Mouse (Mus musculus): Measurements from ENCODE around the gene Hk1.
A peak's percentile ranks its signal among the peaks of the same experiment; 100 is the strongest.

Hk1 gene

DNA sequence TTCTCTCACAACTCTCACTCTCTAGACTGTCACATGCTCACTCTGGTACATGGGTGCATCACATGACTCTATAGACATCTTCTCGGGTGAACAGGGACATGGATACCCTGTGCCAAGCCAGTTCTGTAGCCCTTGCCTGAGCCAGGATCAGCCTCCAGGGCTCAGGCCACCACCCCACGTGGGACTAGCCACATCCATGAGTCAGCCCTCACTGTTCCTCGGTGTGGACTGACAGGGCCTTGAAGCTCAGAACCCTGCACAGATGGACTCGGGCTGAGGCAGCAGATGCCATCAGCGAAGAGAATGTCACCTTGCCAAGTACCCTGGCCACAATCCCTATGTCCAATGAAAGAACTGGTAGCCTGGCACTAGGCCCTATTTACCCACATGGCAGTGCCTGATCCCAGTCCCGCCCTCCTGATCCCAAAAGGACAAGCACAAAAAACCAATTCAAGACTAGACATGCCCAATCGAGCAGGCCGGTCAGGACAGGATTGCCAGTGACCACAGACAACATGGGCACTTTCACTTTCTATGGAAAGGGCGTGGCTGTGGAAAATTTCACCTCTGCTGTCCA is 59.2 kb downstream of the Hk1 start:
- no peak for DNase-seq (ENCODE audit: low spot score in 2 of 2)

DNA sequence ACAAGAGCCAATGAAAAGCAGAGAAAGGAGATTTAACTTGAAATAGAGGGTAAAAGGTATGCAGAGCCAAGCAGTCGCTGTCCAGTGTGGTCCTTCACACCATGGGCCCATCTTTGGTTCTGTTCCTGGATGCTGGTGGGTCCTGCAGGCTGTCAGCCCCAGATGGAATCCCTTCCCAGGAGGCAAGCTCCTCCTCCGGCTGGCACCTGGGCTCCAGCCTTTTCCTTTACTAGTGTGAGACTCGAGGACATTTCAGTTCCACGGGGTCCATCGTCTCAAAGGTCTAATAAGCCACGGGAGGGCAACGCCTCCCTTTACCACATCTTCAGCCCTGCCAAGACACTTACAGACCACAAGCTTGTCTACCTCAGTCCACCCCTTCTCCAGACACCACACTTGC is 60.6 kb downstream of the Hk1 start:
- no peak for DNase-seq (ENCODE audit: low spot score in 2 of 2)

DNA sequence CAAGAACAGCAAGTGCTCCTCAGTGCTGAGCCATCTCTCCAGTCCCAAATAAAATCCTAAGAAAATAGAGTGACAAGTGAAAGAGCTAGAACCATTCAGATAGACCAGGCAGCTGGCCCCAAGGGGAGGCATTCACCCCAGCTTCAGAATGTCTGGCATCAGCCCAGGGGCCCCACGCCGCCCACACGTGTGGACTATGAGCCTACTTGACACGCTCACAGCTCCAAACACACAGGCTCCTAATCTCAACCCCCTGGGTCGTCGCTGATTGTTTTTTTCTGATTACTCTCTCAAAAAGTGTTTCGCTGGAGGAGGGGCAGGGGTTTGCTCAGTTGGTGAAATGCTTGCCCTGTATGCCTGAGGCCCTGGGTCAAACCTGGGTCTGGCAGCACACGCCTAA is 63.2 kb downstream of the Hk1 start:
- no peak for DNase-seq (ENCODE audit: low spot score in 2 of 2)

DNA sequence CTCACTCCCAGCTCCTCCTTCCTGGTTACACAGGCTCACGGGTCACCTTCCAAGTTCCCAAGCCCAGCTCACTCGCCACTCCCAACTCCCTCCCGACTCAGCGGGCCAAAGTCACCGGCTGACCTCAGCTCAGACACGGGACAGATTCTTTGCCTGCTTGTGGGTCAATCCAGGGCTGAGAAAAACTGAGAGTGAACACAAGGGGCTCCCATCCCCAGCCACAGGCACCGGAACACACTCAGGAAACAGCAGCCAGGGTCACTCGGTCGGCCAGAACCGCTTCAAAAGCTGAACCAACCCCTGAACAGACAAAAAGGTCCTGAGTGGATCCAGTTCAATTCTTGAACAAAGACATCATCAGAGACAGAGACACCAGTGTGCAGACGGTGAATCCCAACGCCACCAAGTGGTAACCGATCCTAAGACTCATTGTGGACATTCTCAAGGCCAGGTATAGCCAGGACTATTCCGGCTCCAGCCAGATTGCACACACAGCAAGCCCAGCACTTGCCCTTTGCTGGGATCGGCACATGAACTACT is 65.8 kb downstream of the Hk1 start:
- peak in 1 of 2 experiments; percentile 37 for DNase-seq (ENCODE audit: low spot score in 2 of 2)

DNA sequence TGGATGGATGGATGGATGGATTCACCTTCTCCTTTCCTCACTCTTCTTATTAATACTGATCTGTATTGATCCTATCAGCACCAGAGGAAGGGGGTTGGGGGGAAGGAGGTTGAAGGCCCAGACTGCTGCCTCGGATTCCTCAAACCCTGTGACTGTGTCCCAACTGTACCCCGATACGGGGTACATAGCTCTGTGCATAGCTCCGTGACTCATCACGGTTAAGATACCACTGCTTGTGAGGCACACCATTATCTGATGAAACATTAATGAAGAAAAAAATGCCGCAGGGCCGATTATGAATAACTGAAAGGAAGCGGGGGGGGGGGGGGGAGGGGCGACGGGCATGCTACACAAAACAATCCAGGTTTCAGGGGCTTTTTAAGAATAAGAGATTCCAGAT is 66.6 kb downstream of the Hk1 start:
- DNase-seq (ENCODE audit: low spot score in 2 of 2): no peak

DNA sequence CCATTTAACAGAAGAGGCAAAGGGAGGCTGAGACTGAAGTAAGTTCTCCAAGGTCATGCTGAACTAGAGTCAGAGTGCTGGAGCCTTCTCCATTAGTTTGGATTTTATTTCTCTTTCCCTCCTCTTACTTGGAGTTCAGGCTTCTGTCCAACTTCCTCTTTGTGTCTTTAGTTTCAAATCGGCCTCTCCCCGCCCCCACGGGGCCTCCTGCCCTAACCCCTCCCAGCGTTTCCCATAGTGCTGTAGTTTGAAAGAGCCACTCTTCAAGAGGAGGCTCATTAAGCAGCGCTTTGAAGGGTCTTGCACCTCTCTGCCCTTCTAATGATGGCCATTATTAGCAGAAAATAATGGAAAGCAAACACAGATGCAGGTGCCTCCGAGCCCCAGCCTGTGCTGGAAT is 68.2 kb downstream of the Hk1 start:
- peak in 1 of 2 experiments; percentile 37 for DNase-seq (ENCODE audit: low spot score in 2 of 2)

DNA sequence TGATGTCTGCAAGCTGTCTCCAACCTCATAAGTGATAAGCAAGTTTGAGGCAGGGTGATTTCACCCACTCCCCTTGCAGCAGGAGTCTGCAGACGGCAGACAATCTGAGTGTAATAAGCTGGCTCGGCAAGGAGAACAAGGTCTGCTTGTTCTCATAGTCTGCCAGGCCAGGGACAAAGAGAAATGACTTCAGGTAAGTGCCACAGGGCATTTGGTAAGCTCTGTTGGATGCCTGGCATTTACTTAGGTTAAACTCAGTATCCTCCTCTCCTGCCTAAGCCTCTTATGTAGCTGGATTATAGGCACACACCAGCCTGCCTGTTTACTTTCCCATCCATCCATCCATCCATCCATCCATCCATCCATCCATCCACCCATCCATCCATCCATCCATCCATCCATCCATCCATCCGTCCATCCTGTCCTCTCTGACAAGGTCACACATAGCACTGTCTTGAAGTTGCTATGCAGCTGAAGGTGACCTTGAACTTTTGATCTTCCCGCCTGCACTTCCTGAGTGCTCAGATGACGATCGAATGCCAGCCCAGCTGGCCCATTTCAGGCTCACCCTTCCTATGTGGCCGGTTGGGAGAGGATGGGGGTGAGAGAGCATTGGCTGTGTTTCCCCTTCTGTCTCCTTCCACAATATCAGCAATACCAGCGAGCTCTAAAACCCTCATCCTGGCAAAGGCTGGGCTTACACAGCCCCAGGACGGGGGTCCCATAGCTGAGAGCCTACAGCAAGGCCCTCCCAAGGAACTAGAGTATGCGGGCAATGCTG is 69.3 kb downstream of the Hk1 start:
- DNase-seq (ENCODE audit: low spot score in 2 of 2): no peak

DNA sequence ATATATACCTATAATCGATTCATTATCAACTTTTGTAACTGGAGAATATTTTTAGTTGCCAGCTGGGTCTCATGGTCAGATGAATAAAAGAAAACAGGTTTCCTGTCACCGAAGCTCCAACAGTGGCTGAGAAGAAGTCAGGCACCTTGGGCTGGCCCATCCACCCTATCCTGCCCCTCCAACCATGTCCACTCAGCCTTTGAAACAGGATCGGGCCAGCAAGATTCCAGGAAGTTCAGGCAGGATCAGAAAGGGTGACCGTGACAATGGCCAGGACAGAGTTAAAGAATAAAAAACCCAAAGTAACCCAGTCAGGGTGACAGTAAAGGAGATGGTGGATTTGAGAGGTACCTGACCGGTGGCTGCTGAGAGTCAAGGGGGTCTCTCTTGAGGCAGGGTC is 70.1 kb downstream of the Hk1 start:
- no peak for DNase-seq (ENCODE audit: low spot score in 2 of 2)

DNA sequence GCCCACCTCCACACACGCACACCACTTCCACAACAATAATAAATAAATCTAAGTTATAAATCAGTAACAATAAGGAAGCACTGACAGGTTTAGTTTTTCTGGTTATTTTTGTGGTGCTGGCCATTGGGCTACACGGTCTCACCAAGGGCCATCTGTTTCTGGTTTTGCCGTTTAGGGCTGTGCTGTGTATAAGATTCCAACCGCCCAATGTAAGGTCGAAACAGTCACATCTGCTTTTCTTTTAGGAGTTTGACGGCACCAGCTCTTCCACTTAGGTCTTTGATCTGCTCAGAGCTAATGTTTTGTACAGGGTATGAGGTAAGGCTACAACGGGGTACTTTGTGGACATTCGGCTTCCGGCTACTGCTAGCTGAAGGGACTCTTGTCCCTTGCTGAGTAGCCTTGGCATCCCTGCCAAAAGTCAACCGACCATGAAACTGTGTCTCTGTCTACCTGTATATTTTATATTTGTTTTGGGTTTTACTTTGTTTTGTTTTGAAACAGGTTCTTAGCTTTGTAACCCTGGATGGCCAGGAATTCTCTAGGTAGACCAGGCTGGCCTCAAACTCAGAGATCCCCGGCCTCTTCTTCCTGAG is 70.7 kb downstream of the Hk1 start:
- no peak for DNase-seq (ENCODE audit: low spot score in 2 of 2)

DNA sequence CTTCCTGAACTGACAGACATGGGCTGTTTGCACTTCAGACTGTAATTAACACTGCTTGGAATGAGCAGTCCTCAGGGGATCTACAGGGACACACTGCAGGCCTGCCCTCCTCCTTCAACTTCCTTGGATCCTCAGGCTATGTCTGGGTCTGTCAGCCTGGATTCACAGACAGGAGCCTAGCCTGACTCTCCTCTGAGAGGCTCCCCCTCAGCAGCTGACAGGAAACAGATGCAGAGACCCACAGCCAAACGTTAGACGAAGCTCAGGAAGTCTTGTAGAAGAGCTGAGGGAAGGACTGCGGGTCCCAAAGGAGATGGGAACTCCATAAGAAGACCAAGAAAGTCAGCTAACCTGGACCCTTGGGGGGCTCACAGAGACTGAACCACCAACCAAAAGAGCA is 73.2 kb downstream of the Hk1 start:
- no peak for DNase-seq (ENCODE audit: low spot score in 2 of 2)

DNA sequence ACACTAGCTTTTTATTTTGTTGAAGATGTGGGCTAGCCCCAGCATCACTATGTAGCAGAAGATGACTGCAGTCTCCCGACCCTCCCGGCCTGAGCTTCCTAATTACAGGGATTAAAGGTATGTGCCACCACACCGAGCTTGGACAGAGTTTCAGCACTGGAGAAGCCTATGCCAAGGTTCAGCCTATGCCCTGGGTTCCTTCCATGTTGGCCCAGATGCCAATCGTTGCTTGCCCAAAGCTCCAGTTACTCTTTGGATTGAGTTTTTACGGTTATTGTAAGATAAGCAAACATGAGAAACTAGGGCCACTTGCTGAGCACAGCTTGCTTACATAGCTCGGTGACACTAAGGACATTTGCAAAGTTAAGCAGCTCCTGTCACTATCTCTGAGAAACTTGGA is 74.6 kb downstream of the Hk1 start:
- no peak for DNase-seq (ENCODE audit: low spot score in 2 of 2)

DNA sequence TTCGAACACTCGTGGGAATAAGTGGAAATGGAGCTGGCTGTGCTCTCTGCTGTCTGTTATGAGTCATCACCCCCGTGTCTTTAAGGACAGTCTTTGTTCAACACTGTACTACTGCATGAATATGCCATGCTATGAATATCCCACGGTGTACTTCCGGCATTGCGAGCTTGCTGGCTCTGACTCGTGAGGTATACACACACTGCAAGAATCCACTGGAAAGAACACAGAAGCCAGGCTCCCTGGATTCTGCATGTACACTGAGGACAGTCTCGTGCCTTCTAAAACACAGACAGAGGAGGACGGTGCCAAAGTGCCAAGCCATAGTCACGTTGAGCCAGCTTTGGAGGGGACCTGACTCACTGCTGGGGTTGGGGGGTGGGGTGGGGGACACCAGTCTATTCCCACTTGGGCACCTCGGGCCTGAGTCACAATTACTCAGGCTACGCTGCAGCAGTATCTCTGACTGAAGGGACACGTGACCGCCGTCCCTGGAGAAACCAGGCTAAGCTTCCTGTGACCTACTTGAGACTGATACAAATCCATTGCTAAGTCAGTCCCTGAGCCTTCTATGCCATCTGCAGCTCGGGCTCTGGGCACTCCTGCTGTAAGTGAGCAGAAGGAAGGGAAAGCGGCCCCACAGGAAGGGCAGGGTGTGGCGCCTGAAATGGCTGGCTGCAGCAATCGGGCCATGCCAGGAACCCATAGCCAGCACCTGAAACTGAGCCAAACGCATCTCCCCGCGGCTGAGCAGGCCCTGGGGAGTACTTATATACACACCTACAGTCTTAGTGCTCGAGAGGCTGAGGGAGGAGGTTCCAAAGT is 79.5 kb downstream of the Hk1 start:
- DNase-seq (ENCODE audit: low spot score in 2 of 2): no peak

DNA sequence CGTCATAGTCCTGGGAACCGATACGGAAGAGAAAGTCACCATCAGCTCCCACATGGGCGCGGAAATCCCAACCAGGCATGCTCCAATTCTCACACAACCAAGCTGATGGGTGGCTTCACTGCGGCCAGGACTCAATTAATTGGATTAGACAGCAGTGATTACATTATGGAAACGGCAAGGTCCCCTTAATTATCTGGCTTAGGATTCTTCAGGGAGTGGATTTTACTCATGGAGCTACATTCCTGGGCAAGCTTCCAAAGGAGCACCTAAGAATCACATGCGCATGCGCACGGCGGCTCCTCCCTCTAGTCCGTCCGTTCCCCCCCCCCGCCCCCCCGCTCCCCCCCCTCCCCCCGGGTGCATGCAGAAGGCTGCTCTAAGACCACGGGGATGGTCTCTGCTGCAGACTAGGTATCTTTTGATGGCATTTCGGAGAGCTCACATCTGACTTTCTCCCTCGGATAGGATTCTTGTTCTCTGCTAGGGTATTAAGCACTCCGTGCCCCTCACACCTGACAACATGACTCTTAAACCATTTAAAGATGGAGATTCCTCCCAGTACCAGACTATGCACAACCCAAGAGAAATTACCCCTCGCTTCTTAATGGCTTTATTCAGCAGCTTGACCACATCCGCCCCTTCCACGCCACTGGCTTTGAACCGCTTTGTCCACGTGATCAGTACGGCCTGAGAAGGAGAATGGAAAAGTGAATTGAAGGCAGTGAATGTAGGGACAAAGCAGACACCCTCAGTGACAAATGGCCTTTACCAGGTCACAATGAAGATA is 83.4 kb downstream of the Hk1 start:
- DNase-seq (ENCODE audit: low spot score in 2 of 2): no peak

DNA sequence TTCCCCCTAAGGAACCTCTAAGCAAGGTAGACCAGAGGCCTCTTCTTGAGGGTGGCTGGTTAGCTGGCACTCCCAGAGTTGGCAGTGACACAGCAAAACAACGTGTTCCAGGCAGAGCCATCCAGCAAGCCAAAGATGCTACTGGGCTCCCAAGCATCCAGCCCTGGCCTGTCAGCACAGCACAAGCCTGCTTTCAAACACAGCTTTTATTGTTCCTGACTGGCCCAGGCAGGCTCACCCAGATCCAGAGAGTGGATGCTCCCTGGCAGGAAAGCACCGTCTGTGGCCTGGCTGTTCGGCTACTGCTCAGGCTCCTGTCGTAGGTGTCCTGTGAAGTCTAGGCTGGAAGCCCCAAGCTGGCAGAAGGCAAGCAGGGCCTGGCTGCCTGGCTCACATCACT is 85.6 kb downstream of the Hk1 start:
- no peak for DNase-seq (ENCODE audit: low spot score in 2 of 2)

DNA sequence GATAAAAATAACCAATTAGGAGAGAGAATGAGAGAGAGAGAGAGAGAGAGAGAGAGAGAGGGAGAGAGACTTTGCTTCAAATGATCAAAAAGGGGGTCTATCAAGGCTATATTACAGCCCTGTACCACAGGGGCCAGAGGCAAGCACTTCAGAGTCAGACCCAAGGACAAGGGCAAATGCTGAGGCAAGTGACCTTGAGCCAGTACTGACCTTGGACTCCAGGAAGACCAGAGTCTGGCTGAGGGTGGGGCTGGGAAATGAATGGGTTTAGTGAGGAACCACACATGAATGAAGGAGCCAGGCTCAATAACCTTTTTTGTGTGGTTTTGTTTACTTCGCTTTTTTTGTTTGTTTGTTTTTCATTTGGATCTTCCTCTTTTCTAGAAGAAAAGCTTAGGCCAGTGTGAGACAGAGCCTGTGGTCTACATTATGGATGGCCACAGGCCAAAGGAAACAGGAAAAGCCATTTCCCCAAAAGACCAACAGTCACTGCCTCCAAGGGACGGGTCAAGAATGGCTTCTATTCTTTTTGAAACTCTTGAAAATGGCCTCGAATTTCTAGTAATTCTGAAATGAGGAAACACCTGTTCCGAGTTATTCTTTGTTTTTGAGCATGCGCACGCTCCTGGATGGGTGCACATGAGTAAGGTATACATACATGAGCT is 92.1 kb downstream of the Hk1 start:
- no peak for DNase-seq (ENCODE audit: low spot score in 2 of 2)

DNA sequence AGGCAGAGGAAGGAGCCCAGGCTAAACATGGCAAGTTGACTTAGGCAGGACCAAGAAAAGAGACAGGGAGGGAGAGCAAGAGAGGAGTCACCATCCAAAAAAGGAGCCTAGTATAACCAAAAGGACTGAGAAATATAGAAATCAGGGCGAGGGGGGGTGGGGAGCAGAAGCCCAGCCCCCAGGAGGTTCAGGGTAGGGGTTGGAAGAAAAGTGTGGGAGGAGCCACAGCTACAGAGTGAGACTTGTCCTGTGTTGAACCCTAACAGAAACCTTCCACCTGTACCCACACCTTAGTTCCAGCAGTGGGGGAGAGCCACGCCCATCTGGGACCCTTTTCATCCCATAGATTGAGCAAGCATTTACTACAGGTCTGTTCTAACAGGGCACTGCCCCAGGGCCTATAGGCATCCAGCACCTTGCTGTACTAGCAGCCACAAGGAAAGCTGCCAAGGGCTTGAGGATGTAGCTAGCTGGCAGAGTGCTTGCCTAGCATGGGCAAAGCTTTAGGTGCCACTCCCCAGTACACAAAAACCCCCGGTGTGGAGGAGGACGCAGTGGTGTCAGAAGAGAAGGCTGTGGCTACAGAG is 96.4 kb downstream of the Hk1 start:
- no peak for DNase-seq (ENCODE audit: low spot score in 2 of 2)

DNA sequence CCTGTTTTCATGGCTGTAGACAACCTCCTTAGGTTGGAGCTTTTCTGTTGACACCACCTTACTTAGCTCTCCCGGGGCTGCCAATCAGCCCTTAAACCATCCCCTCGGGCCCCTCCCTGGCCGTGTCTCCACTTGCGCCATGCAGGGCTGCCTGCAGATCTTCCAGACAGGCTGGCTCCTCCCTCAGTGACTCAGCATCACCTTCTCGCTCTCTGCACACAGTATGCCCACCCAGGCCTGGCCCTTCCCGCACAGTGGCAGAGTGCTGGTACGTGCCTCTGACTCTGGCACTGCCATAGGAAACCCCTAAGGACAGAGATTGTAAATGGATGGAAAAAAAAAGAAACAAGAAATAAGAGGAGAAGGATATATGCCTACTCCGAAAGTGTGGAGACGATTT is 96.9 kb downstream of the Hk1 start:
- DNase-seq (ENCODE audit: low spot score in 2 of 2): peak; percentile 55 to 81

DNA sequence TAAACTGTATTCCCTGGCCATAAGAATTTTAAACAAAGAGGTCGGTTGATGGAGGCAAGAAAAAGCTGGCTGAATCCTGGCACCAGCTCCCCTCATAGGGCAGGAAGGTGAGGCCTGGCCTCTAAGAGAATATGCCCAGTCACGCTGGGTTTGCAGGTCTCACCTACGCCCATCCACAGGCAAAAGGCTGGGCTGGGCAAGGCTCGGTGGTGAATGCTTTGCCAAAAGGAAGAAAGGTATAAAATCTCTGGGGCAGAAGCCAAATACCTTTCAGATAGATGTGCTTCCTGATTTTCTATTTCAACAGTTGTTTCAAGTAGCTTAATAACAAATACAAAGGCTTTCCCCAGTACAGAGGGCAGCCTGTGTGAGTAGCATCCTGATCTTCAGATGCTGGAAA is 100.0 kb downstream of the Hk1 start:
- DNase-seq (ENCODE audit: low spot score in 2 of 2): peak in 1 of 2 experiments; percentile 60

DNA sequence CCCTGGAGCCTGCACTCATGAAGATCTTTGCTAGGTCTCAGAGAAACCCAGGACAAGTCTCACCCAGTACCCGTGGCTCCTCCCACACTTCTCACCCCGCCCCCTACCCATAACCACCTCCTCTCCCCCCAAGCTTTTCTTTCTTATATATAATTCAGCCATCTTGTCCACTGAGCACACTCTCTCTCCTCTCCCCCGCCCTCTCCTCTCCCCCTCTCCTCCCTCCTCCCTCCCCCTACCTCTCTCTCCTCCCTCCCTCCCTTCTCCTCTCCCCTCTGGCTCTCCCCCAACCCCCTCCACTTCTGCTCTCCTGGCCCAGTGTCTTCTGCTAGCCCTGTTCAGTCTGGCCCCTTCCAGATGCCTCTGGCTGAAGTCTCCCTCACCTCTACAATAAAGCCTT is 100.6 kb downstream of the Hk1 start:
- DNase-seq (ENCODE audit: low spot score in 2 of 2): no peak

DNA sequence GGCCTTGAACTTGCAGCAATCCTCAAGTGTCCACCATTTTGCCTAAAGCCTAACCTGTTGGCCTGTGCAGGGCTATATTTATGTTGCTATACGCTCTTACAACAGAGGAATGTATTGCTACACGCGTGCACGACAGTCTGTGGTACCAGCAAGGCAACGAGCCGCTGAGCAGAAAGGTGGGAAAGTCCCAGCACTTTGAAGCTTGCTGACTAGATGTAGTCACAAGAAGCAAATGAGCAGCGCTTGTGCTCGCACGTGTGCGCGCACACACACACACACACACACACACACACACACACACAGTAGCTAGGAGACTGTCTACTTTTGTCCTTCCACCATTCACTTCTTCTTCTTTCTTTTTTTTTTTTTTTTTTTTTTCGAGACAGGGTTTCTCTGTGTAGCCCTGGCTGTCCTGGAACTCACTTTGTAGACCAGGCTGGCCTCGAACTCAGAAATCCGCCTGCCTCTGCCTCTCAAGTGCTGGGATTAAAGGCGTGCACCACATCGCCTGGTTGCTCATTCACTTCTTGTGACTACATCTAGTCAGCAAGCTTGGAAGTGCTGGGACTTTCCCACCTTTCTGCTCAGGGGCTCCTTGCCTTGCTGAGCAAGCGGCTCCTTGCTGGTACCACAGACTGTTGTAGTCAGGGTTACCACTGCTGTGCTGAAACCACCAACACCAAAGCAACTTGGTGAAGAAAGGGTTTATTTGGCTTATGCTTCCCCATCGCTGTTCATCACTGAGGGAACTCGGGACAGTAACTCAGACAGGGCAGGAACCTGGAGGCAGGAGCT is 102.0 kb downstream of the Hk1 start:
- no peak for DNase-seq (ENCODE audit: low spot score in 2 of 2)

Data from urinary bladder, adult 18-20 months (tissue).